Mouse (Mus musculus): Measurements from ENCODE around the gene Lemd2. TPM values are rescaled to one million over a fixed set of nuclear protein-coding genes. Genes with fewer than 3 reads are reported as not detected.

Gene Lemd2
- polyA plus RNA-seq, 1 experiment from 2014 or later, result 9.6 TPM

- 45% methylated on average over 4 of the region's 4 CpGs for WGBS
- DNase-seq (ENCODE audit: low spot score) (no peak), ATAC-seq (ENCODE audit: low FRiP score, low TSS enrichment) (no peak)
- TF ChIP-seq EP300 (optimal IDR thresholded peaks at IDR 0.05), result no peak
- no peak for TF ChIP-seq CTCF (IDR thresholded peaks at IDR 0.05; ENCODE audit: low read depth)
- Histone ChIP-seq H3K4me2 (replicated peaks; ENCODE audit: low read depth) (no peak within 1 kb of the TSS), H3K36me3 (ENCODE audit: control insufficient read depth, insufficient read depth, low read length) (no peaks in the 10 kb centered on the region), H3K4me1 (replicated peaks; ENCODE audit: control insufficient read depth, insufficient read depth) (no peaks in the 10 kb centered on the region), H3K9ac (ENCODE audit: low read length) (no peak within 1 kb of the TSS), H3K4me3 (ENCODE audit: low read depth, low read length) (no peak within 1 kb of the TSS), H3K27me3 (ENCODE audit: control insufficient read depth, insufficient read depth, low read length) (no peaks in the 10 kb centered on the region), H3K27ac (replicated peaks) (no peak within 1 kb of the TSS), H3K9me3 (ENCODE audit: control insufficient read depth, low read length) (no peaks in the 10 kb centered on the region)
Measured at GRCm38 (mm10) chr17:27167545-27167944, 36.7 kb downstream of the Lemd2 start, which contains the start of gene Ip6k3. TSS of gene Ip6k3 (minus strand) at chr17:27167795.

DNA sequence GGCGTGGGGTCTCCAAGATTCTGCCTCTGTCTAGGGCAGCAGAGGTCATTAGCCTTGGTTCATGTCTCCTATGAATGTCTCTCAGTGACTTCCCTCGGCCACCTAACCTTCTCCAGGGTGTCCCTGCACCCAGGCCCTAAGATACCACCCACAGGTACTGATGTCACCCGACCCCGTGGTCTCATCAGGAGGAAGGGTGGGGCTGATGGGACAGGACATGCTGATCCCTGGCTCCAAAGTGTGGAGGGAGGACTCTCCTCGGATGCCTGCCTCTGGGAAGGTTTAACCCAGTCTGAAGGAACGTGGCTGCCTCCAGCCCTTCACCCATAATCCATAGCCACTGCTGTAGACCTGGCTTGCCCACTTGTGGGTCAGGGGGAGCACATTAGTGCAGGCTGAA, 37.4 kb downstream of the Lemd2 start:
- DNase-seq (ENCODE audit: low spot score) (no peak), ATAC-seq (ENCODE audit: low FRiP score, low TSS enrichment) (no peak)
- Histone ChIP-seq H3K4me2 (replicated peaks; ENCODE audit: low read depth) (no peak overlapping the region), H3K9me3 (ENCODE audit: control insufficient read depth, low read length) (no peaks in the 10 kb centered on the region), H3K36me3 (ENCODE audit: control insufficient read depth, insufficient read depth, low read length) (no peaks in the 10 kb centered on the region), H3K9ac (ENCODE audit: low read length) (no peak overlapping the region), H3K27ac (replicated peaks) (no peak overlapping the region), H3K4me1 (replicated peaks; ENCODE audit: control insufficient read depth, insufficient read depth) (no peaks in the 10 kb centered on the region), H3K4me3 (ENCODE audit: low read depth, low read length) (no peak overlapping the region), H3K27me3 (ENCODE audit: control insufficient read depth, insufficient read depth, low read length) (no peaks in the 10 kb centered on the region)
- 63% methylated on average over 6 of the region's 6 CpGs for WGBS
- TF ChIP-seq CTCF (IDR thresholded peaks at IDR 0.05; ENCODE audit: low read depth) (no peak), EP300 (optimal IDR thresholded peaks at IDR 0.05) (no peak)

GRCm38 (mm10) chr17:27165054-27165773, 39.1 kb downstream of the Lemd2 start:
- peak; percentile 59; the same call in 1 of the 2 replicates for ATAC-seq (ENCODE audit: low FRiP score, low TSS enrichment)
- H3K27ac ChIP-seq (replicated peaks), result peak overlapping the region; percentile 35; the same call in 1 of the 2 replicates
- H3K9ac ChIP-seq (ENCODE audit: low read length), result no peak overlapping the region
- TF ChIP-seq CTCF (IDR thresholded peaks at IDR 0.05; ENCODE audit: low read depth) (peak; percentile 82), EP300 (optimal IDR thresholded peaks at IDR 0.05) (no peak)
- DNase-seq (ENCODE audit: low spot score), result peak; percentile 63
- no peak overlapping the region for H3K4me3 ChIP-seq (ENCODE audit: low read depth, low read length)
- H3K9me3 ChIP-seq (ENCODE audit: control insufficient read depth, low read length), result no peaks in the 10 kb centered on the region
- H3K36me3 ChIP-seq (ENCODE audit: control insufficient read depth, insufficient read depth, low read length), result no peaks in the 10 kb centered on the region
- H3K4me2 ChIP-seq (replicated peaks; ENCODE audit: low read depth), result no peak overlapping the region
- H3K4me1 ChIP-seq (replicated peaks; ENCODE audit: control insufficient read depth, insufficient read depth), result no peaks in the 10 kb centered on the region
- H3K27me3 ChIP-seq (ENCODE audit: control insufficient read depth, insufficient read depth, low read length), result no peaks in the 10 kb centered on the region
- 55% methylated on average over 8 of the region's 8 CpGs for whole genome bisulfite sequencing

DNA sequence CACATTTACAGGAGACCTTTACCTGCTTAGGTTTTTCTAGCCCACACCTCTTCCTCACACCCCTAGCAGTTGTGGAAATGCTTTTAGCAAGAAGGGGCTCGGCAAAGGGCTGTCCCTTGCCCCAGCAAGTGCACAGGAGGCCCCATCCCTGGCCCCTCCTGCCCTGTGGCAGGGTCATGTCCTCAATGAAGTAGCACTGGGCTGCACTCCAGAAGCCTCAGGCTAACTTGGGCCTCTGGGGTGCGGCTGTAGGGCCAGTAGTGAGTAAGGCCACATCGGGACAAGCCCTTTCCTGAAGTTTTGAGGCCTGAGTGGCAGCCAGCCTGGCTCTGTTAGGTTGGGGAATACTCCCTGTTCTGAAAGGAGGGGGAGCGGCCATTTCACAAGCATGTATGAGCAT, 43.4 kb downstream of the Lemd2 start:
- Histone ChIP-seq H3K4me3 (ENCODE audit: low read depth, low read length) (no peak overlapping the region), H3K27me3 (ENCODE audit: control insufficient read depth, insufficient read depth, low read length) (no peaks in the 10 kb centered on the region), H3K36me3 (ENCODE audit: control insufficient read depth, insufficient read depth, low read length) (no peaks in the 10 kb centered on the region), H3K9me3 (ENCODE audit: control insufficient read depth, low read length) (no peaks in the 10 kb centered on the region), H3K4me1 (replicated peaks; ENCODE audit: control insufficient read depth, insufficient read depth) (no peaks in the 10 kb centered on the region), H3K27ac (replicated peaks) (0 out of 2 replicates have a peak overlapping the region, but pooled peaks have one; percentile 40), H3K4me2 (replicated peaks; ENCODE audit: low read depth) (no peak overlapping the region), H3K9ac (ENCODE audit: low read length) (no peak overlapping the region)
- 57% methylated on average over 4 of the region's 4 CpGs for WGBS
- ATAC-seq (ENCODE audit: low FRiP score, low TSS enrichment) (peak; percentile 45; the same call in 1 of the 2 replicates), DNase-seq (ENCODE audit: low spot score) (peak; percentile 51)
- TF ChIP-seq CTCF (IDR thresholded peaks at IDR 0.05; ENCODE audit: low read depth) (no peak), EP300 (optimal IDR thresholded peaks at IDR 0.05) (no peak)

- ATAC-seq (ENCODE audit: low FRiP score, low TSS enrichment) (no peak), DNase-seq (ENCODE audit: low spot score) (no peak)
- Histone ChIP-seq H3K4me3 (ENCODE audit: low read depth, low read length) (no peak overlapping the region), H3K9ac (ENCODE audit: low read length) (no peak overlapping the region), H3K36me3 (ENCODE audit: control insufficient read depth, insufficient read depth, low read length) (no peaks in the 10 kb centered on the region), H3K4me2 (replicated peaks; ENCODE audit: low read depth) (no peak overlapping the region), H3K9me3 (ENCODE audit: control insufficient read depth, low read length) (no peaks in the 10 kb centered on the region), H3K27me3 (ENCODE audit: control insufficient read depth, insufficient read depth, low read length) (no peaks in the 10 kb centered on the region), H3K4me1 (replicated peaks; ENCODE audit: control insufficient read depth, insufficient read depth) (peaks cover 4% of the 10 kb centered on the region; the same call in 1 of the 2 replicates), H3K27ac (replicated peaks) (no peak overlapping the region)
- 74% methylated on average over 7 of the region's 7 CpGs for WGBS
- no peak for TF ChIP-seq EP300 (optimal IDR thresholded peaks at IDR 0.05)
- no peak for TF ChIP-seq CTCF (IDR thresholded peaks at IDR 0.05; ENCODE audit: low read depth)
Measured at GRCm38 (mm10) chr17:27159169-27159568, 45.1 kb downstream of the Lemd2 start.

- WGBS, result 85% methylated on average over 6 of the region's 6 CpGs
- no peak for ATAC-seq (ENCODE audit: low FRiP score, low TSS enrichment)
- Histone ChIP-seq H3K27me3 (ENCODE audit: control insufficient read depth, insufficient read depth, low read length) (no peaks in the 10 kb centered on the region), H3K4me1 (replicated peaks; ENCODE audit: control insufficient read depth, insufficient read depth) (peaks cover 9% of the 10 kb centered on the region), H3K36me3 (ENCODE audit: control insufficient read depth, insufficient read depth, low read length) (no peaks in the 10 kb centered on the region), H3K4me3 (ENCODE audit: low read depth, low read length) (no peak overlapping the region), H3K9ac (ENCODE audit: low read length) (no peak overlapping the region), H3K27ac (replicated peaks) (no peak overlapping the region), H3K4me2 (replicated peaks; ENCODE audit: low read depth) (no peak overlapping the region), H3K9me3 (ENCODE audit: control insufficient read depth, low read length) (no peaks in the 10 kb centered on the region)
- no peak for DNase-seq (ENCODE audit: low spot score)
- TF ChIP-seq CTCF (IDR thresholded peaks at IDR 0.05; ENCODE audit: low read depth), result no peak
- no peak for TF ChIP-seq EP300 (optimal IDR thresholded peaks at IDR 0.05)
Measured at GRCm38 (mm10) chr17:27158439-27158838, 45.8 kb downstream of the Lemd2 start.
